Mouse (Mus musculus) limb, embryonic 11.5 days (tissue): Measurements from ENCODE around the gene Rsad2. TPM values are rescaled to one million over a fixed set of nuclear protein-coding genes. Genes with fewer than 3 reads are reported as not detected.

Experiments used
- ATAC-seq: fragments of 200-750 bp; cut with Nextera tagmentation; 2 replicates; pipeline ENCODE4 v1.8.0; 2017; ENCODE audit warnings: low read depth; ENCODE audit not compliant: insufficient number of reproducible peaks, low FRiP score, low TSS enrichment
- DNase-seq: peaks from one replicate; pipeline ENCODE4 v3.0.0-alpha.2; 2015; ENCODE audit warnings: low spot score
- H3K27ac ChIP-seq: fragments of 300-500 bp; sonication (generic); replicated peaks from 2 replicates; pipeline ENCODE4 v1.5.1; 2014; ENCODE audit warnings: low read depth, mild to moderate bottlenecking, low read length
- H3K27me3 ChIP-seq: fragments of 300-500 bp; sonication (generic); 2 replicates; pipeline ENCODE4 v1.6.1; 2014; ENCODE audit warnings: mild to moderate bottlenecking, low read length, mixed read lengths; ENCODE audit not compliant: control insufficient read depth, insufficient read depth
- H3K36me3 ChIP-seq: fragments of 300-500 bp; sonication (generic); 2 replicates; pipeline ENCODE4 v1.6.1; 2014; ENCODE audit warnings: mild to moderate bottlenecking, low read length, moderate library complexity, mixed read lengths; ENCODE audit not compliant: control insufficient read depth, insufficient read depth
- H3K4me1 ChIP-seq: fragments of 300-500 bp; sonication (generic); 2 replicates; pipeline ENCODE4 v1.6.1; 2014; ENCODE audit warnings: low read length, mixed read lengths; ENCODE audit not compliant: control insufficient read depth, insufficient read depth
- H3K4me2 ChIP-seq: fragments of 300-500 bp; sonication (generic); 2 replicates; pipeline ENCODE4 v1.6.1; 2014; ENCODE audit warnings: low read depth, mild to moderate bottlenecking, moderate library complexity; ENCODE audit not compliant: severe bottlenecking
- H3K4me3 ChIP-seq: fragments of 300-500 bp; sonication (generic); 2 replicates; pipeline ENCODE4 v1.5.1; 2014; ENCODE audit warnings: low read depth, low read length
- H3K9ac ChIP-seq: fragments of 300-500 bp; sonication (generic); 2 replicates; pipeline ENCODE4 v1.6.1; 2014; ENCODE audit warnings: mild to moderate bottlenecking, low read length
- H3K9me3 ChIP-seq: fragments of 300-500 bp; sonication (generic); 2 replicates; pipeline ENCODE4 v1.6.1; 2016; ENCODE audit warnings: low read length; ENCODE audit not compliant: control insufficient read depth
- WGBS: fragments of 180-500 bp; shearing (Covaris S2); extraction: QIAGEN DNeasy Blood & Tissue Kit; methylation state at CpG from one replicate; pipeline ENCODE4 v1.1.7; 2014; 5-methylcytosine and 5-hydroxymethylcytosine counted together
- polyA plus RNA-seq: library from polyadenylated mRNA; unstranded; fragments of >200 nt; fragmentation: Nextera tagmentation; extraction: Ambion mirVana; gene quantifications from 2 replicates; pipeline ENCODE4 v1.2.1, GENCODE M21; 2014

The Rsad2 gene
- polyA plus RNA-seq, 1 experiment from 2014 or later = 0.60 TPM

DNA sequence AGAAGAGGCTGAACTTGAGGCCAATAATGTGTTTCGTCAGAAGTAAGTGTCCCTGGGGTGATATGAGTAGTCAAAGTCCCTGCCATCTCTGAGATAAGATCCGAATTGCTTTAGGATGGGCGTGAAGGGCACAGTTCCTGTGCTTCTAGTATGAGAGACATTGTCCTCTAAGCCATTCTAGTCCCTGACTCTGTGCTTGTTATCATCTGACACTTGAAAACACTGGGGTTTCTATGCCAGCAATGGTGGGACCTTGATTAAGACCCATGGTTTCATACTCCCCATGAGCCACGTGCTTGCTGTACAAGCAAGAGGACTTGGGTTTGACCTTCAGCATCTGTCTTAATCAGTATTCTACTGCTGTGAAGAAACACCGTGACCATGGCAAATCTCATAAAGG is 20.9 kb upstream of the Rsad2 start:
- DNase-seq = no peak
- Histone ChIP-seq H3K27me3 (no peaks in the 10 kb centered on the region), H3K9ac (no peak overlapping the region), H3K4me3 (no peak overlapping the region), H3K9me3 (no peaks in the 10 kb centered on the region), H3K4me1 (no peaks in the 10 kb centered on the region), H3K27ac (no peak overlapping the region), H3K4me2 (no peak overlapping the region), H3K36me3 (no peaks in the 10 kb centered on the region)
- no peak for ATAC-seq
- WGBS = 87% methylated on average over 5 of the region's 5 CpGs

DNA sequence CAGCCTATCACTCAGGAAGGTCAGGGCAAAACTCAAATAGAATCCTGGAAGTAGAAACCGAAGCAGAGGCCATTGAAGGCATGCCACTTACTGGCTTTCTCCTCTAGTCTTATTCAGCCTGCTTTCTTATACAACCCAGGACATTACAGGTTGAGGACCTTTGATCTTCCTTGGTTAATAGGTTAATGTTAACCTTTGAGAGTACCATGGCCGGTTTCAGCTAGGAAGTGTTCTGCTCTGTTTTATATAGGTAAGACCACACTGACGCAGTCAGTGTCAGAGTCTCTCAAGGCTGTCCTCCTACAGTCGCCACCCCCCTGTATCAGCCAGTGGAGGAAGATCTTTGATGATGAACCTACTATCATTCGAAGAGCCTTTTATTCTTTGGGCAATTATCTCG is 17.5 kb upstream of the Rsad2 start:
- Histone ChIP-seq H3K27ac (no peak overlapping the region), H3K27me3 (no peaks in the 10 kb centered on the region), H3K36me3 (no peaks in the 10 kb centered on the region), H3K9ac (no peak overlapping the region), H3K4me3 (no peak overlapping the region), H3K9me3 (no peaks in the 10 kb centered on the region), H3K4me2 (no peak overlapping the region), H3K4me1 (no peaks in the 10 kb centered on the region)
- 82% methylated on average over 6 of the region's 6 CpGs for WGBS
- DNase-seq (no peak), ATAC-seq (no peak)

DNA sequence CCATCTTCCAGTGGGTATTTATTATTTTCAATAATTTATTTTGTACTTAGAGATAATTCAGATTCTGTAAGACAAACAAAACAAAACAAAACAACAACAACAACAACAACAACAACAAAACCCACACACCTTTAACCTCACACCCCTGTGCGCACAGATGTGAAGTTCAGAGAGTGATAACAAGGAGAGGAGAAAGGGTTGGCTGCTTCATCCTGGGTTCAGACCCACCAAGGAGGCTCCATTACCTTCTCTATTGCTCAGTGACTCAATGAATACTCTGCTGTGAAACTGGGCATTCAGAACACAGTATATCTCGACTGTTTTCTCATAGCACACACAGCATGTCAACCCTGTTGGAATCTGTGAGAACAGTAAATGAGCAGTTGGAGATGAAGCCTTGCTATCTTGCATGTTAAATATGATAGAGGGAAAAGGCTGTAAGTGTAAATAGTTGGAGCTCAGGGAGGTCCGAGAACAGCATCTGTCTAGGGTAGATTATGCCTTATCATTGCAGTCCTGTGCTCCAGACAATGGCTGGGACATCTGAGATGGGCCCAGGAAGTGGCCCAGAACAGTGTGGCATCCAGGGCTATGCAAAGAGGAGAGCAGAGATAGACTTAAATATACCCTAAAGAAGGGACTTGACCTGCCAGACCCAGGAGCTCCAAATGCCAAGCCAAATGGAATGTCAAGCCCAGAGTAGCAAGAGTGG is 16.7 kb upstream of the Rsad2 start:
- H3K4me2 ChIP-seq = no peak overlapping the region
- 88% methylated on average over 3 of the region's 3 CpGs for WGBS
- no peak for DNase-seq

DNA sequence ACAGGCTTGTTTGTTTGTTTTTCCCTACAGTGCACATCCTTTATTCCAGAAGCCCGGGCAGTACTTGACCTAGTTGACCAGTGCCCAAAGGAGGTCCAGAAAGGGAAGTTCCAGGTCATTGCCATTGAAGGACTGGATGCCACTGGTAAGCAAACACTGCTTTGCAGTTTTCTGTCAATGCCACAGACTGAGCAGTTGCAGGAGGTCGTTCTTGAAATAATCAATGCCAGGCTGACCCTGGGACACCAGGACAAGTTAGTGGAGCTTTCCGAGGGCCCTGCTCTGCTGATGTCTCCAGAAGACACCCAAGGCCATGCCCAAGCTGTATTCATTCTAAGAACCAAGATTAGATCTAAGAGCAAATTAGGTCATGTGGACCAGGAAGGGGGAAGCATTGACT is 15.1 kb upstream of the Rsad2 start:
- Histone ChIP-seq H3K9me3 (no peaks in the 10 kb centered on the region), H3K9ac (no peak overlapping the region), H3K27ac (no peak overlapping the region), H3K4me3 (no peak overlapping the region), H3K4me2 (no peak overlapping the region), H3K4me1 (no peaks in the 10 kb centered on the region), H3K27me3 (no peaks in the 10 kb centered on the region), H3K36me3 (no peaks in the 10 kb centered on the region)
- DNase-seq = no peak
- 71% methylated on average over 3 of the region's 3 CpGs for WGBS
- no peak for ATAC-seq

More for the DNA sequence above, 16.7 kb upstream of the Rsad2 start:
- ATAC-seq = no peak
- no peak overlapping the region for H3K9ac ChIP-seq
- no peak overlapping the region for H3K4me3 ChIP-seq
- H3K9me3 ChIP-seq = no peaks in the 10 kb centered on the region
- H3K27me3 ChIP-seq = no peaks in the 10 kb centered on the region
- no peaks in the 10 kb centered on the region for H3K36me3 ChIP-seq
- H3K4me1 ChIP-seq = no peaks in the 10 kb centered on the region
- H3K27ac ChIP-seq = no peak overlapping the region

DNA sequence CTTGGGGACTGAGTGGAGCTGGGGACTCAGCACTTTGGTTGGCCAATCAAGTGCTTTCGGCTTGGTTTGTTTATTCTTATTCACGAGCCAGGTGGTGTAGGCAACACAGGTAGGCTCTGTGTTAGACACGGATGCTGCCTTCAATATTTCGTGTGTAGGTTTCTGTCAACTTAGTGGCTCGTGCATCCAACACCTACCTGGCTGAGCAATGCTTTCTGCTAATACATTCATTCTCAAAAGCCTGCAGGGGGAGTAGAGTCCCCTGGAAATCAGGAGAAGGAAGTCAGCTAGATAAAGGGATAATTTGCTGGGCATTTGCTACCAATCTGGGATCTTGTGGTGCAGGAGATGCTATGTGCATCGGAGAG is 13.8 kb upstream of the Rsad2 start:
- Histone ChIP-seq H3K4me2 (peak overlapping the region; percentile 99), H3K27me3 (no peaks in the 10 kb centered on the region), H3K9ac (no peak overlapping the region; the same call in 1 of the 2 replicates), H3K4me3 (peak overlapping the region; percentile 71), H3K36me3 (no peaks in the 10 kb centered on the region), H3K9me3 (no peaks in the 10 kb centered on the region), H3K4me1 (no peaks in the 10 kb centered on the region), H3K27ac (no peak overlapping the region)
- ATAC-seq (no peak; the same call in 1 of the 2 replicates), DNase-seq (no peak)
- WGBS = 32% methylated on average over 6 of the region's 6 CpGs

DNA sequence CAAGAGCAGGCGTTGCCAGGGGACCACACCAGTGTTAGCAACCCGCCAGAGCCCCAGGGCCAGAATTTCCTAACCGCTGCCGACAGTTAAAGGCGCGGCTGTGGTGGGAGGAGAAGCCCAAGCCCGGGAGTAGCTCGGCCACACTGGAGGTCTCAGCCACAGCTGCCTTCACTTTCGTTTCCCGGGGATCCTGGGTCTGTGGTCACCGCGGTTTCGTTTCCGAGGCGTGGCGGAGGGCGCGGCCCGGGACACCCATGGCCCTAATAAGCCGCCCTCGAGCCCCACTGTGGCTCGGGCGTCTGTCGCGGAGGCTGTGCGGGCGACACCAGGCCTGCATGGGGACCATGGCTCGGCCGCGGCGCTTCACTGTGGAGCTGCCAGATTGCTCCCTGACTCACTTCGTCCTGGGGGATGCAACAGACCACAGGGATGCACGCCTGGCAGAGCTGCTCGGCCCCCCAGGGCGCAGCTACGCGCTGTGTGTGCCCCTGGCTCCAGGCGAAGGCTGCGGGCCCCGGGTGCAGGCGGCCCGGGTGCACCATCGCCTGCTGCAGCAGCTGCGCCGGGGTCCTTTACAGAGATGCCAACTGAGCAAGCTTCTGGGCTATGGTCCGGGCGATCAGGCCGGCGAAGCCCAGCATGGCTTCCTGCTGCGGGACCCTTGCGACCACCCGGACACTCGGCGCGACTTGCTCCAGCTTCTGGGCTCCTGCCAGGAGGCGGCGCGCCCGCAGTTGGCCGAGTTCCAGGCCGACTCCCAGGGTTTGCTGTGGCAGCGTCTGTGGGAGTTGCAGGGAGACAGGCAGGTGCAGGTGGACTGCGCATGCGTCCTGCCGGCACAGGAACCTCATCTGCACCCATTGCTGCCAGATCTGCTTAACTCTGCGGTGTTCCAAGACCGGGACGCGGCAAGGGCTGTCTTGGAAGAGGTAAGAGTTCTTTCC is 13.1 kb upstream of the Rsad2 start, which contains the start of gene Cmpk2:
Cmpk2 (plus strand) TSS at position 107 of the 944 bp plus-strand sequence.
- peak; percentile 70; the same call in 1 of the 2 replicates for ATAC-seq
- under 1% methylated on average over 65 of the region's 69 CpGs for WGBS

DNA sequence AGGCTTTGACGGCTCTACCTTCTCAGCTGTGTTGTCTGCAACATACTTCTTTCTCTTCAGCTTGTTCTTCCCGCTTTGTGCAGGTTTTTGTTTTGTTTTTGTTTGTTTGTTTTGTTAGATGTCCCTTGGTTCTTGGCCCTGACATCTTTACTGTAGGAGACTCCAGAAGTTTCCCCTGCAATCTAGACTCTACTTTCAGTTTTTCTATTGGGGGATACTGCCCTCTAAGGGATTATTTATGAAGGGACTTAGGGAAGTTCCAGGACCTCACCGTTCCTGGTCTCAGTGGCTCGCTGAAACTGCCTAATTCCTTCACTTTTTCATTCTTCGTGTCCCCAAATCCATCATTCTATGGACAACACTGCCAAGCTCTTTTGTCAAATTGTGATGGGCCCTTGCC is 9.3 kb upstream of the Rsad2 start:
- 72% methylated on average over 5 of the region's 5 CpGs for WGBS
- H3K4me3 ChIP-seq = no peak overlapping the region
- H3K4me1 ChIP-seq = no peaks in the 10 kb centered on the region
- H3K27me3 ChIP-seq = no peaks in the 10 kb centered on the region
- H3K4me2 ChIP-seq = no peak overlapping the region
- H3K9ac ChIP-seq = no peak overlapping the region
- H3K9me3 ChIP-seq = no peaks in the 10 kb centered on the region
- H3K27ac ChIP-seq = no peak overlapping the region
- no peak for DNase-seq
- no peak for ATAC-seq
- no peaks in the 10 kb centered on the region for H3K36me3 ChIP-seq

More for the DNA sequence above, 13.1 kb upstream of the Rsad2 start, which contains the start of gene Cmpk2:
- Histone ChIP-seq H3K9me3 (no peaks in the 10 kb centered on the region), H3K4me1 (no peaks in the 10 kb centered on the region), H3K27me3 (no peaks in the 10 kb centered on the region), H3K9ac (peak within 1 kb of the TSS; percentile 84), H3K4me2 (peak within 1 kb of the TSS; percentile 99), H3K36me3 (no peaks in the 10 kb centered on the region), H3K4me3 (peak within 1 kb of the TSS; percentile 71), H3K27ac (peak within 1 kb of the TSS; percentile 70; the same call in 1 of the 2 replicates)
- DNase-seq = peak; percentile 84

DNA sequence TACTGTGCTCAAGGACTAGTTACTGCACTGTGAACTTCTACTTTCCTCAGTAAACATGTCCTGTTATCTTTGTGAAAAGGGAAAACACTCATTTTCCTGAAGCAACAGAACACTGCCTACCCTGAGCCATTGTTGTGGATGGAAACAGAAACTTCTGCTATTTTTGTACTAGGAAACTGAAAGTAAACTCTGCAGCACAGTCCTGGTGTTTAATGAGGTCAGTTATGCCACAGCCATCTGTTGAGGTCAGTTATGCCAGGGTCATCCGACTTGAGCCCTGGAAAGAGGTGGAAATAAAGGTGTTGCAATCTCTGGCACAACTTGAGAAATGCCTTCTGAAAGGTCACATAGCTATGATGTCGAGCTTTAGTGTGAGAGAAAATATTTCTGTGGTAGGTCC is 3.8 kb upstream of the Rsad2 start:
- DNase-seq = no peak
- Histone ChIP-seq H3K27me3 (no peaks in the 10 kb centered on the region), H3K27ac (no peak overlapping the region), H3K4me1 (peaks cover 5% of the 10 kb centered on the region; the same call in 1 of the 2 replicates), H3K9ac (no peak overlapping the region), H3K4me2 (no peak overlapping the region), H3K36me3 (no peaks in the 10 kb centered on the region), H3K9me3 (no peaks in the 10 kb centered on the region), H3K4me3 (no peak overlapping the region)
- WGBS = 63% methylated on average over 2 of the region's 2 CpGs
- no peak for ATAC-seq
